Mouse (Mus musculus) limb, embryonic 13.5 days (tissue): ENCODE results near the gene Rufy2. TPM values are rescaled to one million over a fixed set of nuclear protein-coding genes. Genes with fewer than 3 reads are reported as not detected.

Source experiments
- ATAC-seq: fragments of 200-750 bp; cut with Nextera tagmentation; 2 replicates; pipeline ENCODE4 v1.8.0; 2017; ENCODE audit warnings: low read depth, moderate number of reproducible peaks, moderate TSS enrichment; ENCODE audit not compliant: low FRiP score
- H3K27ac ChIP-seq: fragments of 300-500 bp; sonication (generic); 2 replicates; pipeline ENCODE4 v1.5.1; 2015; ENCODE audit warnings: inconsistent platforms, mild to moderate bottlenecking, moderate library complexity
- H3K27me3 ChIP-seq: fragments of 300-500 bp; sonication (generic); 2 replicates; pipeline ENCODE4 v1.6.1; 2015; ENCODE audit warnings: mild to moderate bottlenecking, inconsistent platforms
- H3K36me3 ChIP-seq: fragments of 300-500 bp; sonication (generic); 2 replicates; pipeline ENCODE4 v1.6.1; 2015; ENCODE audit warnings: inconsistent platforms, mild to moderate bottlenecking, moderate library complexity
- H3K4me1 ChIP-seq: fragments of 300-500 bp; sonication (generic); 2 replicates; pipeline ENCODE4 v1.6.1; 2015; ENCODE audit warnings: inconsistent platforms
- H3K4me2 ChIP-seq: fragments of 300-500 bp; sonication (generic); replicated peaks from 2 replicates; pipeline ENCODE4 v1.6.1; 2015; ENCODE audit warnings: inconsistent platforms, mild to moderate bottlenecking, moderate library complexity
- H3K4me3 ChIP-seq: fragments of 300-500 bp; sonication (generic); 2 replicates; pipeline ENCODE4 v1.5.1; 2015; ENCODE audit warnings: moderate library complexity, mild to moderate bottlenecking, inconsistent platforms
- H3K9ac ChIP-seq: fragments of 300-500 bp; sonication (generic); 2 replicates; pipeline ENCODE4 v1.6.1; 2015; ENCODE audit warnings: mild to moderate bottlenecking, inconsistent platforms
- H3K9me3 ChIP-seq: fragments of 300-500 bp; sonication (generic); 2 replicates; pipeline ENCODE4 v1.6.1; 2016; ENCODE audit warnings: inconsistent platforms
- WGBS: fragments of 180-500 bp; shearing (Covaris S2); methylation state at CpG from one replicate; pipeline ENCODE4 v1.1.7; 2015; 5-methylcytosine and 5-hydroxymethylcytosine counted together
- polyA plus RNA-seq: library from polyadenylated mRNA; unstranded; fragments of >200 nt; fragmentation: Nextera tagmentation; extraction: Ambion mirVana; gene quantifications from 2 replicates; pipeline ENCODE4 v1.2.1, GENCODE M21; 2015

Gene Rufy2
- polyA plus RNA-seq, 1 experiment from 2014 or later = 33.7 TPM

DNA sequence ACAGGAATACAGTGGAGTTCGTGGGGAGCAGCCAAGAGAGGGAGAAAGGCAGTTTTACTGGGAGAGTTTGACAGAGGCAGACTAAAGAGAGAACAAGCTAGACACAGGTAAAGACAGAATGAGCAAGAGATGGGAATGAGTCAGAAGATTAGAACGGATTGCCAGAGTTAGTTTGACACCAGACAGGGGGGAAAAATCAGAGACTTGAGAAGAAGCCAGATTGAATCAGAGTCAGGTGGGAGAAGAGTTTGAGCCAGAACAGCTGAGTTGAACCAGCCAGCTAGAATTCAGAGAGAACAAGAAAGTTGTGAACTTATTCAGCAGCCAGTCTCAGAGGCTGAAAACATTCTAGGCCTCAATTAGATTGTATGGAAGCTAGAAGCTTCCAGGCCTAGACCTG, 79.8 kb downstream of the Rufy2 start, which contains the start of gene Pbld1:
TSS of gene Pbld1 (plus strand) at position 301 of the 400 bp plus-strand sequence.
- no peak within 1 kb of the TSS for H3K4me2 ChIP-seq
- H3K9ac ChIP-seq = no peak within 1 kb of the TSS
- H3K4me3 ChIP-seq = no peak within 1 kb of the TSS
- H3K9me3 ChIP-seq = no peaks in the 10 kb centered on the region
- no peaks in the 10 kb centered on the region for H3K27me3 ChIP-seq
- H3K27ac ChIP-seq = no peak within 1 kb of the TSS
- ATAC-seq = no peak
- H3K4me1 ChIP-seq = no peaks in the 10 kb centered on the region
- 81% methylated on average over 2 of the region's 2 CpGs for WGBS
- no peaks in the 10 kb centered on the region for H3K36me3 ChIP-seq

DNA sequence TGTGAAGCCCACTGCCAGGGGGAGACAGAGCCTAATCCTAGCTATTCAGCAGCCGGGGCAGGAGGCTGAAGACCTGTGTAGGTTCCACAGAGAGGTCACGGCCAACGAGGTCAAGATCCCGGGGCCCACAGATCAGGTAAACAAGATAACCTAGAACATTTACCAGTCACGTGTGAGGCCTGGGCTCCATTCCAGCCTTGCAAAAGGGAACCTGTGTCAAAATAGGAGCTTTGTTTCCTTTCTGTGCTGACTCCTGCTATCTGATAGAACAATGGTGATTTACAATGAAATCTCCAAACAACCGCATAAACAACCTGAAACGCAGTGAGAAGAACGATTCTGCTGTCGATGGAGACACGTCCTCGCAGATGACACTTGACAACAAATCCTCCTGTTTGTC, 80.4 kb downstream of the Rufy2 start:
- 74% methylated on average over 11 of the region's 11 CpGs for WGBS
- Histone ChIP-seq H3K27me3 (no peaks in the 10 kb centered on the region), H3K9me3 (no peaks in the 10 kb centered on the region), H3K4me2 (no peak overlapping the region), H3K36me3 (no peaks in the 10 kb centered on the region), H3K9ac (no peak overlapping the region), H3K4me3 (no peak overlapping the region), H3K4me1 (no peaks in the 10 kb centered on the region), H3K27ac (no peak overlapping the region)
- ATAC-seq = no peak

DNA sequence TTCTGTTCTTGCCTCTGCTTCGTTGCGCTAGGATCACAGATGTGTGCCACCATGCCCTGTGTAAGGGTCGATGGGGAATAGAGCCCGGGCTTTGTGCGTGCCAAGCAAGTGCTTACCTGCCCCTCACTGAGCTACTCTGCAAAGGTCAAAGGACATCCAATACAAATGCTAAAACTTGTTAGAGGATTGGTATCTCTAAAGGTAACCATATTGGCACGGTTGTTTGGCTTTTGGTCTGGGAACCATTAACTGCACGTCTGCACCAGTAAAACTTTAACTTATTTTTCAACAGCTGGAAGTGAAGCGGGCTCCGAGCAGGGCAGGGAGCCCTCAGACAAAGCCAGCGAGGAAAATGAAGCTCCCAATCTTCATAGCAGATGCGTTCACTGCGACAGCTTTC, 81.2 kb downstream of the Rufy2 start:
- WGBS = 63% methylated on average over 12 of the region's 12 CpGs

DNA sequence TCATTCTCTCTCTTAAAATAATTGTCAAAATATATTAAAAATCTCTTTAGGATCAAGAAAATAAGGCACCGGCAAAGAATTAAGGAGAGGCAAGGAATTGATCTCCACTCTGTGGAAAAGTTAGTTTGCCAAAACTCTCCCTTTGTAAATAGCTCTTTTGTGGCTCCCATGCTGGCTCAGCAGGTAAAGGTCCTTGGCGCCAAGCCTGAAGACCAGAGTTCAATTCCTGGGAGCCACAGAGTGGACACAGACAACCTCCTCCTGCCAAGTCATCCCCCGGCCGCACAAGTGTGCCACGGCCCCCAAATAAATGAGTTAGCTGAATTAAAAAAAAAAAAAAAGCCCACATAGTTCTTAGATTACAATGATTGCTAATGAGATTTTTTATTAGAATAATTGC, 82.7 kb downstream of the Rufy2 start:
- 90% methylated on average over 5 of the region's 5 CpGs for WGBS
- H3K27ac ChIP-seq = no peak overlapping the region
- H3K9ac ChIP-seq = no peak overlapping the region
- H3K4me3 ChIP-seq = no peak overlapping the region
- H3K4me1 ChIP-seq = no peaks in the 10 kb centered on the region
- no peaks in the 10 kb centered on the region for H3K27me3 ChIP-seq
- H3K36me3 ChIP-seq = no peaks in the 10 kb centered on the region
- H3K4me2 ChIP-seq = no peak overlapping the region
- no peaks in the 10 kb centered on the region for H3K9me3 ChIP-seq
- no peak for ATAC-seq

More for the DNA sequence above, 81.2 kb downstream of the Rufy2 start:
- no peak overlapping the region for H3K9ac ChIP-seq
- H3K4me3 ChIP-seq = no peak overlapping the region
- H3K4me1 ChIP-seq = no peaks in the 10 kb centered on the region
- H3K36me3 ChIP-seq = no peaks in the 10 kb centered on the region
- no peak overlapping the region for H3K4me2 ChIP-seq
- H3K27ac ChIP-seq = no peak overlapping the region
- no peaks in the 10 kb centered on the region for H3K9me3 ChIP-seq
- ATAC-seq = no peak
- no peaks in the 10 kb centered on the region for H3K27me3 ChIP-seq

DNA sequence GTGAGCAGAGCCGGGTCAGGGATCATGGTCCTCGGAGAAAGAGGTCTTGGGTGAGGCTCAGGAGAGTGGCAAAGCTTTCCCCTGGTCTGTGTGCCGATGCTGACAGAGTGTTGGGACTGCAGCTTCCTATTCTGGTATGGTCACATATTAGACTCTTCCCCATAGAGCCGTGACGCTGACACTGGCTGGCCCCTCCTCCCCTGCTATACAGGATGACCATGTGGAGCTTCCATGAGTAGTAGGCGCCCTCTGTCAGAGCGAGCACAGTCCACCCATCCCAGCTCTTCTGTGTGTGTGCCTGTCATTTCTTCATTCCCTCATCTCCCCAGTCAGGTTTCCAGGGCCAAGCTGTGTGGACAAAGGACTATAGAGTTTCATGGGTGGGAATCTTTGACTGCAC, 83.3 kb downstream of the Rufy2 start:
- no peaks in the 10 kb centered on the region for H3K36me3 ChIP-seq
- 89% methylated on average over 7 of the region's 7 CpGs for whole genome bisulfite sequencing
- no peak overlapping the region for H3K27ac ChIP-seq
- H3K4me1 ChIP-seq = no peaks in the 10 kb centered on the region
- no peak for ATAC-seq
- H3K4me2 ChIP-seq = no peak overlapping the region
- H3K27me3 ChIP-seq = no peaks in the 10 kb centered on the region
- H3K9ac ChIP-seq = no peak overlapping the region
- H3K9me3 ChIP-seq = no peaks in the 10 kb centered on the region
- H3K4me3 ChIP-seq = no peak overlapping the region

DNA sequence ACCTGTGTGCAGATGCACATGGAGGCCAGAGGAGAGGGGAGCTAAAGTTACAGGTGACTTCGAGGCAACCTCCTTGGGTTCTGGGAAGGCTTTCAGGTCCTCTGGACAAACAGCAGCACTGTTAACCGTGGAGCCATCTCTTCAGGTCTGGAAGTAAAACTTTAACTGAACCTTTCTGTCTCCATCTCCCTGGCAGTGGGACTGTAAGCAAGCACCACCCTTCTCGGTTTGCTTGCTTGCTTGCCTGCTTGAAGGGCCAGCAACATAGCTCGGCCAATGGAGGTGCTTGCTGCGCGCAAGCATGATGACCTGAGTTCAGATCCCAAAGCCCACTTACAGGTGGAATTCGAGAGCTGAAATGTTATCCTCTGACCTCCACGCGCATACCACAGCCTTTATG, 84.5 kb downstream of the Rufy2 start:
- H3K9ac ChIP-seq = no peak overlapping the region
- H3K27me3 ChIP-seq = no peaks in the 10 kb centered on the region
- H3K9me3 ChIP-seq = no peaks in the 10 kb centered on the region
- no peak for ATAC-seq
- no peaks in the 10 kb centered on the region for H3K36me3 ChIP-seq
- H3K27ac ChIP-seq = no peak overlapping the region
- no peak overlapping the region for H3K4me2 ChIP-seq
- 83% methylated on average over 9 of the region's 9 CpGs for WGBS
- no peaks in the 10 kb centered on the region for H3K4me1 ChIP-seq
- no peak overlapping the region for H3K4me3 ChIP-seq

DNA sequence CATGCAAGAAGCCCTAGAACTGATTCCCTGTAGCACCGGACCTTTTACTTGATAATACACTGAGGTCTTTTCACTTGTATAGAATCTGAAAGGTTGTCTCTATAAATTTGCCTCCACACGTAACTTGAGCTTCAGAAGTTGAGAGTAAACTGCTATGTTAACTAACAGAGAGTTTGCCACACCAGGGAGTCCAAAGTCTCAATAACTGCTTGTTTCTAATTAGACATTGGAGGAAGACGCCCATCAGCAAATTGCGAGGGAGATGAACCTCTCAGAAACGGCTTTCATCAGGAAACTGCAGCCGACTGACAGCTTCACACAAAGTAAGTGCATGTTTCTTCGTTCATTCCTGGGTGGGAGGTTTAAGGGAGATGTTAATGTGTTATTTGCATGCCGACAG, 85.5 kb downstream of the Rufy2 start:
- H3K27me3 ChIP-seq = no peaks in the 10 kb centered on the region
- H3K9me3 ChIP-seq = no peaks in the 10 kb centered on the region
- 47% methylated on average over 8 of the region's 8 CpGs for WGBS
- H3K4me2 ChIP-seq = no peak overlapping the region
- no peak for ATAC-seq
- H3K27ac ChIP-seq = no peak overlapping the region
- H3K4me3 ChIP-seq = no peak overlapping the region
- H3K4me1 ChIP-seq = no peaks in the 10 kb centered on the region
- no peaks in the 10 kb centered on the region for H3K36me3 ChIP-seq
- no peak overlapping the region for H3K9ac ChIP-seq

DNA sequence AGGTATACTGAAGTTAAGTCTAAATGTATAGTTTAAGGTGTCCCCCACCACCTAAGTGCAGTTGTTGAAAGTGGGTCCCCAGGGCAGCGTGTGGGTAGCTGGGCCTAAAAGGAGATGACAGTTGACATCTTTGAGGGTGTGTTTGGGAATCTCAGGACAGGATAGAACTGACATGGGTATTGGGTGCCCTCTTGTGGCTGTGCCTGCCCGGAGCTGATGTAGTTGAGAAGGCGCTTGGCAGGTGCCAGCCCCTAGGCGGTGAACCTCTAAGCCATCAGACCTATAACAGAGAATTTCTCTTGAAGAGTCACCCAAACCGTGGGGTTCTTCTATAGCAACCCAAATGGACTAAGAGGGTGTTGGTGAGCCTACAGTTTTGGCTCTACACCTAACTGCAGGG, 86.0 kb downstream of the Rufy2 start:
- Histone ChIP-seq H3K4me2 (no peak overlapping the region), H3K36me3 (no peaks in the 10 kb centered on the region), H3K4me1 (no peaks in the 10 kb centered on the region), H3K27ac (no peak overlapping the region), H3K27me3 (no peaks in the 10 kb centered on the region), H3K4me3 (no peak overlapping the region), H3K9ac (no peak overlapping the region), H3K9me3 (no peaks in the 10 kb centered on the region)
- WGBS = 7% methylated on average over 5 of the region's 5 CpGs
- ATAC-seq = no peak

Other genes starting within 250 kb of the Rufy2 start
- gene Ccar1, start 187.9 kb upstream of the Rufy2 start, polyA plus RNA-seq = 140 and 141 TPM in 2 replicates
- gene Tet1, start 71.2 kb upstream of the Rufy2 start, polyA plus RNA-seq = 30.8 and 32.0 TPM in 2 replicates
- gene Slc25a16, start 59.6 kb upstream of the Rufy2 start, polyA plus RNA-seq = 10.9 and 12.0 TPM in 2 replicates
- gene Dna2, start 33.2 kb upstream of the Rufy2 start, polyA plus RNA-seq = 17.3 and 20.2 TPM in 2 replicates
- 137 and 140 TPM in 2 replicates for gene Hnrnph3, start 44.0 kb downstream of the Rufy2 start, polyA plus RNA-seq
- 0.56 and 0.98 TPM in 2 replicates for gene Pbld2, start 44.1 kb downstream of the Rufy2 start, polyA plus RNA-seq
- 1.2 and 1.3 TPM in 2 replicates for gene Pbld1, start 79.9 kb downstream of the Rufy2 start, polyA plus RNA-seq
- 0.09 and 0.18 TPM in 2 replicates for gene Atoh7, start 119.4 kb downstream of the Rufy2 start, polyA plus RNA-seq
- gene Mypn, start 223.7 kb downstream of the Rufy2 start, polyA plus RNA-seq = 2.6 TPM in 2 replicates